Mouse (Mus musculus): Measurements from ENCODE around the gene H2al1m.
"Not testable (repeated sequence)": the region's sequence is repeated elsewhere in the genome, so short reads cannot be mapped to it uniquely, and the experiment has no call there.

H2al1m gene

GRCm38 (mm10) chrX:9283464-9283863 lies at the start of gene H2al1m:
Gene H2al1m, plus strand, starts transcription at chrX:9283764.
- DNase-seq (ENCODE audit: low spot score) = not testable (repeated sequence)

GRCm38 (mm10) chrX:9240737-9241591 lies 42.6 kb upstream of the H2al1m start:
- no peak for DNase-seq (ENCODE audit: low spot score)

GRCm38 (mm10) chrX:9243381-9243864 lies 40.1 kb upstream of the H2al1m start:
- DNase-seq (ENCODE audit: low spot score) = no peak

GRCm38 (mm10) chrX:9244603-9245336 lies 38.8 kb upstream of the H2al1m start:
- DNase-seq (ENCODE audit: low spot score) = no peak

- DNase-seq (ENCODE audit: low spot score) = no peak
These were observed 34.7 kb upstream of the H2al1m start for GRCm38 (mm10) chrX:9248911-9249310.

GRCm38 (mm10) chrX:9253990-9254389 lies 29.6 kb upstream of the H2al1m start:
- no peak for DNase-seq (ENCODE audit: low spot score)

GRCm38 (mm10) chrX:9254901-9255300 lies 28.7 kb upstream of the H2al1m start:
- no peak for DNase-seq (ENCODE audit: low spot score)

- DNase-seq (ENCODE audit: low spot score) = no peak
These were observed 26.8 kb upstream of the H2al1m start, which contains the start of gene Gm14862 for GRCm38 (mm10) chrX:9256766-9257165. Gene Gm14862, minus strand, starts transcription at chrX:9256899.

GRCm38 (mm10) chrX:9257831-9258230 lies 25.7 kb upstream of the H2al1m start:
- DNase-seq (ENCODE audit: low spot score) = no peak

GRCm38 (mm10) chrX:9259267-9259666 lies 24.3 kb upstream of the H2al1m start:
- no peak for DNase-seq (ENCODE audit: low spot score)

GRCm38 (mm10) chrX:9271112-9271511 lies 12.5 kb upstream of the H2al1m start:
- no peak for DNase-seq (ENCODE audit: low spot score)

- DNase-seq (ENCODE audit: low spot score) = no peak
These were observed 11.6 kb upstream of the H2al1m start for GRCm38 (mm10) chrX:9271947-9272459.

- peak; percentile 28 for DNase-seq (ENCODE audit: low spot score)
These were observed 10.9 kb upstream of the H2al1m start, which contains the start of gene Xk for GRCm38 (mm10) chrX:9272460-9273361. Gene Xk, plus strand, starts transcription at chrX:9272756.

- DNase-seq (ENCODE audit: low spot score) = no peak
These were observed 10.1 kb upstream of the H2al1m start for GRCm38 (mm10) chrX:9273377-9274002.

- DNase-seq (ENCODE audit: low spot score) = no peak
These were observed 9.2 kb upstream of the H2al1m start for GRCm38 (mm10) chrX:9274321-9274720.

- not testable (repeated sequence) for DNase-seq (ENCODE audit: low spot score)
These were observed 9.7 kb downstream of the H2al1m start for GRCm38 (mm10) chrX:9293140-9293829.

- no peak for DNase-seq (ENCODE audit: low spot score)
These were observed 14.9 kb downstream of the H2al1m start for GRCm38 (mm10) chrX:9298413-9298864.

GRCm38 (mm10) chrX:9302791-9303190 lies 19.2 kb downstream of the H2al1m start:
- DNase-seq (ENCODE audit: low spot score) = no peak

- DNase-seq (ENCODE audit: low spot score) = no peak
These were observed 19.9 kb downstream of the H2al1m start for GRCm38 (mm10) chrX:9303455-9303854.

- DNase-seq (ENCODE audit: low spot score) = not testable (repeated sequence)
These were observed 32.9 kb downstream of the H2al1m start for GRCm38 (mm10) chrX:9316457-9316856.
